Mouse (Mus musculus): ENCODE results near the gene Sgms1. TPM values are rescaled to one million over a fixed set of nuclear protein-coding genes. Genes with fewer than 3 reads are reported as not detected.
"Not testable (repeated sequence)": the region's sequence is repeated elsewhere in the genome, so short reads cannot be mapped to it uniquely, and the experiment has no call there.

Gene Sgms1
- polyA plus RNA-seq, 1 experiment: 22.2 TPM

DNA sequence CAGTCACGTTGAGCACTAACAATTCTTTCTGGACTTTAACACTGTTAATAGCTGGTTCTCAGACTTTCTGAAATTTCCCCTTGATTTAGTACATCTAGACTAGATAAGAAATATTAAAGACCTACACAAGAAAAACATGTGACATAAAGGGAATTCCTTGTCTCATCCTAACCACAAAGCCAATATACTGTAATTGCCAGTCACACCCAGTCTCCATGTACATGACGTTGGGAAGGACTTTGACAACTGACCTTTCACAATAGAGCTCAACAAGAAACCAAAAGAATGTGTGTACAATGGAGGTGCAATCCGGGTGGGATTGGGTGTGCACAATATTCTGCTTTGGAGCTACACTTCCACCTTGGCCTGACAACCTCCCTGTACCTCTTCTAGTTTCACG, 297.2 kb downstream of the Sgms1 start:
- DNase-seq (ENCODE audit: low spot score): no peak

DNA sequence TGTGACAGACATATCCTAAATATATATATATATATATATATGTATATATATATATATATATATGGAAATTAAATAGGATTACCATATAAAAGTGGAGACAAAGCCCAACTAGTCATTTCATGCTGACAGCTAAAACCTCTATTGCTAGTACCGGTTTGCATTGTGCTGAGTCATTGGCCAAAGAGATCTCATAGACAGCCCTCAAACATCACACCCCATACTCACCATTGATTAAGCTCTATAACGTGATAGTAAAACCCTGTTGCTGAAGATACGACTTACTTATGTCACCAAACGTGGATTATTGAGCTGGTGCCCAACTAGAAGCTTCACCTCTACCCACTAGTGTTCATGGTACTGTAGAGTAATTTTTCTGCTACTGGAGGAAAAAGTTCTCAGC, 298.7 kb downstream of the Sgms1 start:
- no peak for DNase-seq (ENCODE audit: low spot score)

DNA sequence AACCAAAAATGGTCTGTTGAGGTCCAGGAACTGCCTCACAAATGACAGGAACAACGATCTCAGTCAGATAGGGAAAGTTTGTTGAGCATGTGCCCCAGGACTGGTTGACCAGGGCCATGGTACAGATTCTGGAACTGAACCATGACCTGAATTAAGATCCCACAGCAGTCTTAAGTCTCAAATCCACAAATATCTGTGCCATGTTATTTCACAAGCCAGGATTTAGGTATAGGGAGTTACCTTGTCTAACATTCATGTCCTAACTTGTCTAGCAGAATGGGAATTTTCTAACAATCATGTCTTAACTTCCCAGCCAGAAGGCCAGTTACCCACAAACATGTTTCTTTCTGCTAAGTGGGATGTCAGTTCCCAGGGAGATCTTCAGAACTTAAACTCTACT, 300.9 kb downstream of the Sgms1 start:
- no peak for DNase-seq (ENCODE audit: low spot score)

DNA sequence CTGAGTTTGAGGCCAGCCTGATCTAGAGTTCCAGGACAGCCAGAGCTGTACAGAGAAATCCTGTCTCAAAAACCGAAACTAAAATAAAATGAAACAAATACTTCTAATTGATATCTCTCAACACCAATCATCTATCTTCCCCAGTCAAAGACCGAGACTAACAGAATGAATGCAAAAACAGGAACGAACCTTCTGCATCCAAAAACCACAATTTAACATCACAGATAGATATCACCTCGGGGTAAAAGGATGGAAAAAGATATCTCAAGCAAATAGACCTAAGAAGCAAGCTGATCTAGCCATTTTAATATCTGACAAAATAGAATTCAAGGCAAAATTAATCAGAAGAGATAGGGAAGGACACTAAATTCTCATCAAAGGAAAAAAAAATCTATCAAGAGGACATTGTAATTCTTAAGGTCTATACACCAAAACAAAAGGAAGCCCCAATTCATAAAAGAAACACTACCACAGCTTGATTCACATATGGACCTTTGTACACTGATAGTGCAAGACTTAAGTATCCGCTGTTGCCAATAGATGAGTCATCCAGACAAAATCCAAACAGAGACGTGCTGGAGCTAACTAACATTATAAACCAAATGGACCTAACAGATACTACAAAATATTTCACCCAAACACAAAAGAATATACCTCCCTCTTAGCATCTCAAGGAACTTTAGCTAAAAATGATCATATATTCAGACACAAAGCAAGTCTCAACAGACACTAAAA, 301.6 kb downstream of the Sgms1 start:
- DNase-seq (ENCODE audit: low spot score): no peak

DNA sequence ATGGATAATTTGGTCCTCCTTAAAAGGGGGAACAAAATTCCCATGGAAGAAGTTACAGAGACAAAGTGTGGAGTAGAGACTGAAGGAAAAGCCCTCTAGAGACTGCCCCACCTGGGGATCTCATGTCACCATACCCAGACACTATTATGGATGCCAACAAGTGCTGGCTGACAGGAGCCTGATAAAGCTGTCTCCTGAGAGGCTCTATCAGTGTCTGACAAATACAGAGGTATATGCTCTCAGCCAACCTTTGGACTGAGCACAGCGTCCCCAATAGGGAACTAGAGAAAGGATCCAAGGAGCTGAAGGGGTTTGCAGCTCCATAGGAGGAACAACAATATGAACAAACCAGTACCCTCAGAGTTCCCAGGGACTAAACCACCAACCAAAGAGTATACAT, 304.7 kb downstream of the Sgms1 start:
- DNase-seq (ENCODE audit: low spot score): not testable (repeated sequence)

Other genes starting within 250 kb of the Sgms1 start
- gene Rpl9-ps6, start 76.9 kb upstream of the Sgms1 start, polyA plus RNA-seq (2012; rRNA removed): 92.1 and 112 TPM in 2 replicates
- gene Minpp1, start 96.1 kb upstream of the Sgms1 start, polyA plus RNA-seq (2012; rRNA removed): 16.5 and 16.9 TPM in 2 replicates
- 5.7 and 6.4 TPM in 2 replicates for gene Papss2, start 206.1 kb upstream of the Sgms1 start, polyA plus RNA-seq (2012; rRNA removed)

All from urinary bladder, adult 2 months (tissue).